Mouse (Mus musculus): ENCODE data around the gene Dohh.

Gene Dohh

DNA sequence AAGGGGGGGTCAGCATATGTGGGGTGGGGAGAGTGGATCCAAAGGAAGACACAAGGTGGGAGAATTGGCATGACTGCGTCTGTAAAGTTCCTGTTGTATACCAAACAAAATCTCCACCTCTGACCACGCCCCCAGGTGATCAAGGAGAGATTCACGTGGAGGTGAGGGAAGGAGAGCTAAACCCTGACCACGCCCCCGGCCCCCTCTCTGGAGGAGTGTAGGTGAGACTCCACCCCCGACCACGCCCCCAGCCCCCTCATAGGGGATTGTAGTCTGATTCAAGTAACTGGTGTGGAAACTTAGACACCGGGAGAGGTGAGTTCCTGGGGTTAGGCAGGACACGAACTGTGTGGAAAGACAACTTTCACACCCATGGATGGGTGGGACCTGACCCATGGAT lies 19.9 kb downstream of the Dohh start:
- DNase-seq (ENCODE audit: low read depth, low spot score) = no peak

DNA sequence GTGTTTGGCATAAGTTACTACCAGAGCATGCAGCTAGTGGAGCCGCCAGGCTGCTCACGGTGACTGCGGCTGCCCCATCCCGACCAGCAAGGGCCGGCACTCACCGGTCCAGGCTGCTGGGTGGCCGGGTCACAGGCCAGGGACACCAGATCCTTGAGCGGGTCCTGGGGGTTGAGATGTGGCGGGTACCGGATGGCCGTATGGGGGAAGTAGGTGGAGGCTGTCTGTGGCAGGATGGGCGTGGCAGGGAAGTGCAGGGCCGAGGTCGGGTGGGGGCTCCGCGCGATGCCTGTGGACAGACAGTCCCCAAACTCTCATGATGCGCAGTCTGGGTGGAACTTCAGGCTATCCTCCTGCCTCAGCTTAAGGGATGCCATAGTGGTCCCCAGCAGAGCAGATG lies 20.5 kb downstream of the Dohh start:
- DNase-seq (ENCODE audit: low read depth, low spot score) = no peak

- no peak for DNase-seq (ENCODE audit: low read depth, low spot score)
Observed at GRCm38 (mm10) chr10:81405588-81406201, 21.5 kb downstream of the Dohh start.

- DNase-seq (ENCODE audit: low read depth, low spot score) = no peak
Observed at GRCm38 (mm10) chr10:81406504-81407440, 22.5 kb downstream of the Dohh start.

DNA sequence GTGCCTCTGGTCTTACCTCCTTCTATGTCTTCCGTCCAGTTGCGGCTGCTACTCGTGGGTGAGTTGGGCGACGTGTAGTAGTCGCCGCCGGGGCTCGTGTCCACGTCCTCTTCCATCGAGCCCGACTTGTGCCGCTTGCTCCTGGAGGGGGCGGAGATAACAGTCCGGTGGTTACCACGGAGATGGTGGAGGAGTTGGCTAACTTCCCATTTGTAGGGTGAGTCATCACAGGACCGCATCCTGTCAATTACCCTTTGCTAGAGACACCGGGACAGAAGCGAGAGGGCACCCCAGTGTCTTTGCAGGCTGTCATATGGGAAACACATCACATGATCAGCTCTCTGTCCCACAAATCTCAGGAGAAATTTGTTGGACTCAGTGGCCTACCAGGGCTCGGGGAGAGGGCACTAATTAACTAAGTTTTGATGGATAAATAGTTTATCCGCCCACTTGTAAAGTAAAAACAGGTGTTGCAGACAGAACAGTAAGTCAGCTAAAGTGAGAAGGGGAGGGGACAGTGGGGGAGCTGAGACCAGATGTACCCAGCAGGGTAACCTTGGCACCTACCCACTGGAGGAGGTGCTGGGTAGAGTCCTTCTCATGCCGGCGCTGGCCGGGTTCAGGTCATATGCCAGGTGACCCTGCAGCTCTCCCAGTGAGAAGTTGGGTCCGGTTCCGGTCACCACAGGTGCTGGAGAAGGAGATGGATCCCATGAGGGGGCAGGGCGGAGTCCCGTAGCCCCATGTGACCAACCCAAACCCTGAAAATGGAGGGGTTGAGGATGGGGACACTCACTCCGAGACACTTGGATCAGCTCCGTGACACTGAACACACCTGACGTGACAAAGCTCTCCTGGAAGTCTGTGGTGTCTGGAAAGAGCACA lies 23.6 kb downstream of the Dohh start:
- DNase-seq (ENCODE audit: low read depth, low spot score) = no peak

- no peak for DNase-seq (ENCODE audit: low read depth, low spot score)
Observed at GRCm38 (mm10) chr10:81408424-81408729, 24.1 kb downstream of the Dohh start.

- no peak for DNase-seq (ENCODE audit: low read depth, low spot score)
Observed at GRCm38 (mm10) chr10:81408871-81409291, 24.7 kb downstream of the Dohh start.

- DNase-seq (ENCODE audit: low read depth, low spot score) = no peak
Observed at GRCm38 (mm10) chr10:81409330-81409729, 25.1 kb downstream of the Dohh start.

DNA sequence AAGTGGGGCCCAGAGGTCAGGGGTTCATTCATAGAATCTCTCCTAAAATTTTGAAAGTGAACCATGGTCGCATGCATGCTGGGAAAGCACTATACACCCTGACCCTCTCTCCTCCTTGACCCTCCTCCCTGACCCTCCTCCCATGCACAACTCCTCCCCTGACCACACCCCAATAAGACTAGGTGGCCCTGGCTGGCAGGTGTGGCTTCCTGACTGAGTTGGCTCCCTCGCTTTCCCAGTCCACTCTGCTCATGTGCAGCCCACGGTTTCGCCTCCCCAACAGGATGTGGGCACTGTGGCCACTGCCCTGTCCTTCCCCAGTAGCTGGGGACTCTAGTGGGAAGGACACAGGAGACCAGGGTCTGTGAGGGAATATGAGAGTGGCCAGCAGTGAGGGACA lies 26.1 kb downstream of the Dohh start:
- no peak for DNase-seq (ENCODE audit: low read depth, low spot score)

- DNase-seq (ENCODE audit: low read depth, low spot score) = no peak
Observed at GRCm38 (mm10) chr10:81410981-81411380, 26.8 kb downstream of the Dohh start.

DNA sequence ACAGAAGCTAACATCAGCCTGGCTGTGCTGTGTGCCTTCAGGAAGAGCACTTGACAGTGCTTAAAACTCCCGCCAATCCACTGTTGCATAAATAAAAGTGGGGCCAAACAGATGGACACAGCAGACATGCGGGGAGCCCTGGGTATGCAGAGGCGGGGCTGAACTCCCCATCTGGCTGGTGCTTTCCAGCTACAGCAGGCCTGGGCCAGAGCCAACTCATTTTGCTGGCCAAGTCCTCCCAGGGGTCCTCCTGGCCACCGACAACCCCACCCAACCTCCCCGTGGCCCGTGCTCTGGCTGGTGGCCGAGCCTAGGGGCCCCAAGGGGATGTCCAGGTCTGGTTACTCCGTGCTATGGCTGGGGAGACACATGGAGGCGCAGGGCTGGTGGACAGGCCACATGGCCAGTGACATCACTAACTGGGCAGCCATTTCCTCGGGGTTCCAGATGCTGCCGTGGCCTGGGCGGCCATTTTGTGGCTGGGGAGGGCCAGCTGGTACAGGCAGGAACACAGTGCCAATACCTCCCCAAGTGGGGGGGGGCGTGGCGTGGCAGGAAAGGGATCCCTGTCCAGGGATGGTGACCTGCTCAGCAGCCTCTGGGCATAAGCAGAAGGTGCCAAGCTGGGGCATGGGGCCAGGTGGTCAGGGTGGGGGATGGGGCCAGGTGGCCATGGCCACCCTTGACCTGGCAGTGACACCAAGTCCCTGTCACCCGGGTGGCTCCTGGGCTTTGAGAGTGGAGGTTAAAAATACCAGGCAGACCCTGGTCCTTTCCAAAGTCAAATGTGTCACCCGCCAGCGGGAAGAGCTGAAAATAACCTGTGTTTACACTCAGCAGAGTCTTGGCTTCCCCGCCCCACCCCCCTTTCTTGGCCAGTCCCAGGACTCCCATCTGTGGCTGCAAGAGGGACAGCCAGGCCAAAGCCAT lies 27.5 kb downstream of the Dohh start:
- DNase-seq (ENCODE audit: low read depth, low spot score) = no peak

GRCm38 (mm10) chr10:81412586-81413309 lies 28.5 kb downstream of the Dohh start:
- no peak for DNase-seq (ENCODE audit: low read depth, low spot score)

GRCm38 (mm10) chr10:81413310-81414261 lies 29.4 kb downstream of the Dohh start:
- DNase-seq (ENCODE audit: low read depth, low spot score) = no peak

DNA sequence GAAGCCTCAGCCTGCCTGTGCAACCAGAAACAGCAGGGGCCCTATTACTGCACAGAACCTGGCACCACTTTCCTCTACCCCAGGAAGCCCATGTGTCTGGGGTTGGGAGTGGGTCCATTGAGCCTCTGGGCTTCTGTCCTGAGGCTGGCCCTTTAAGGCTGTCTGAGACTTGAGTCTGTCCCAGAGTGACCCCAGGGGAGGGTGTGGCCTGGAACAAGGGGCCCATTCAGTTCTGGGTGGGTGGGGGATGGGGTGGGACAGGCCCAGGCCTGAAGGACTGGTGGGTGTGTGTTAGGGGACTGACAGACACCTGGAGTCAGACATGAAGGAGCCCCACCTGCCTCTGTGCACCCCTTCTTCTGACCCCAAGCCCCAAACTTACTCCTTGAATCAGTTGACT lies 30.5 kb downstream of the Dohh start:
- no peak for DNase-seq (ENCODE audit: low read depth, low spot score)

- DNase-seq (ENCODE audit: low read depth, low spot score) = no peak
Observed at GRCm38 (mm10) chr10:81415146-81415545, 30.9 kb downstream of the Dohh start.

GRCm38 (mm10) chr10:81415549-81416310 lies 31.5 kb downstream of the Dohh start:
- no peak for DNase-seq (ENCODE audit: low read depth, low spot score)

DNA sequence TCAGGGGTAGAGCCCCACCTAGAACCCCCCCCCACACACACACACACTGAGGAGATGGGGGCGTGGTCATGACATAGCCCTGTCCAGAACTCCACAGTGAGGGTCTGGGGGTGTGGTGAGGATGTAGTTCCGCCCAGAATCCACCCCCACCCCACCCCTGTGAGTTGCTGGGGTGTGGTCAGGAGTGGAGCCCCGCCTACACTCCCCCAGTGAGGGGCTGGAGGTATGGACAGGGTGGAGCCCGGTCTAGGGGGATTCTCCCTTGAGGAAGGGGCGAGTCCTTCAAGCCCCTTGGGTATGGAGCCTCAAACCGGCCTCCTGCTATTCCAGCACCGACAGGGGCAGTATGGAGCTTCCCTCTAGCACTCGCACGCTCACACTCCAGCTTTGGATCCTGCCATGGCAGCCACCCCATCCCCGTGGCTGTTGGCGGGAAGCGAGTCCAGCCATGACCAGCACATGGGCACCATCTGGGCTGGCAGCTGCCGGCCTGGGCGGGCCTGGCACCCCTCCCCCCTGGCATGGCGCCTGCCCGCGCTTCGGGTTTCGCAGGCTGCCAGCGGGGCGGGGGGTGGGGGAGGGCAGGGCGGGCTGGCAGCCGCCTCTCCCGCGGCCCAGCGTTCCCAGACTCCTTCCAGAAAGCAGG lies 32.5 kb downstream of the Dohh start:
- DNase-seq (ENCODE audit: low read depth, low spot score) = no peak
